Mouse (Mus musculus): ENCODE data around the gene Dclk1.
"Not testable (repeated sequence)": the region's sequence is repeated elsewhere in the genome, so short reads cannot be mapped to it uniquely, and the experiment has no call there.

Gene Dclk1

GRCm38 (mm10) chr3:55241730-55242421, at the start of gene Dclk1:
Gene Dclk1 (plus strand): TSS chr3:55242364.
- DNase-seq (ENCODE audit: low spot score), result no peak

- DNase-seq (ENCODE audit: low spot score), result no peak
Measured at GRCm38 (mm10) chr3:55193351-55193750, 48.8 kb upstream of the Dclk1 start.

GRCm38 (mm10) chr3:55194792-55195191, 47.4 kb upstream of the Dclk1 start:
- no peak for DNase-seq (ENCODE audit: low spot score)

GRCm38 (mm10) chr3:55195581-55196327, 46.4 kb upstream of the Dclk1 start:
- no peak for DNase-seq (ENCODE audit: low spot score)

GRCm38 (mm10) chr3:55196328-55196710, 45.8 kb upstream of the Dclk1 start:
- DNase-seq (ENCODE audit: low spot score), result no peak

GRCm38 (mm10) chr3:55203621-55204020, 38.5 kb upstream of the Dclk1 start:
- not testable (repeated sequence) for DNase-seq (ENCODE audit: low spot score)

- DNase-seq (ENCODE audit: low spot score), result no peak
Measured at GRCm38 (mm10) chr3:55206413-55206812, 35.8 kb upstream of the Dclk1 start.

- DNase-seq (ENCODE audit: low spot score), result no peak
Measured at GRCm38 (mm10) chr3:55207665-55208064, 34.5 kb upstream of the Dclk1 start.

- no peak for DNase-seq (ENCODE audit: low spot score)
Measured at GRCm38 (mm10) chr3:55212254-55212653, 29.9 kb upstream of the Dclk1 start.

- no peak for DNase-seq (ENCODE audit: low spot score)
Measured at GRCm38 (mm10) chr3:55213785-55214184, 28.4 kb upstream of the Dclk1 start.

GRCm38 (mm10) chr3:55214413-55214812, 27.8 kb upstream of the Dclk1 start:
- no peak for DNase-seq (ENCODE audit: low spot score)

GRCm38 (mm10) chr3:55222502-55222901, 19.7 kb upstream of the Dclk1 start:
- no peak for DNase-seq (ENCODE audit: low spot score)

GRCm38 (mm10) chr3:55223862-55224261, 18.3 kb upstream of the Dclk1 start:
- no peak for DNase-seq (ENCODE audit: low spot score)

- peak; percentile 18 for DNase-seq (ENCODE audit: low spot score)
Measured at GRCm38 (mm10) chr3:55226501-55227213, 15.5 kb upstream of the Dclk1 start.

- DNase-seq (ENCODE audit: low spot score), result no peak
Measured at GRCm38 (mm10) chr3:55227214-55227581, 15.0 kb upstream of the Dclk1 start.

GRCm38 (mm10) chr3:55242422-55243055, 375 bp downstream of the Dclk1 start:
- DNase-seq (ENCODE audit: low spot score), result peak; percentile 45

- peak; percentile 2 for DNase-seq (ENCODE audit: low spot score)
Measured at GRCm38 (mm10) chr3:55243056-55243471, 900 bp downstream of the Dclk1 start.

GRCm38 (mm10) chr3:55244087-55244486, 1.9 kb downstream of the Dclk1 start:
- DNase-seq (ENCODE audit: low spot score), result no peak

GRCm38 (mm10) chr3:55246618-55247272, 4.6 kb downstream of the Dclk1 start:
- no peak for DNase-seq (ENCODE audit: low spot score)

- DNase-seq (ENCODE audit: low spot score), result no peak
Measured at GRCm38 (mm10) chr3:55248048-55248447, 5.9 kb downstream of the Dclk1 start.

GRCm38 (mm10) chr3:55248508-55248907, 6.3 kb downstream of the Dclk1 start:
- DNase-seq (ENCODE audit: low spot score), result no peak

- no peak for DNase-seq (ENCODE audit: low spot score)
Measured at GRCm38 (mm10) chr3:55250631-55251030, 8.5 kb downstream of the Dclk1 start.
